Mouse (Mus musculus): ENCODE measurements at regions not wholly inside any gene's neighbourhood (a gene's known extent, or its start where the extent isn't known, plus 50 kb on each side); places are given as distances from the start of the nearest gene placed in this dataset.

DNA sequence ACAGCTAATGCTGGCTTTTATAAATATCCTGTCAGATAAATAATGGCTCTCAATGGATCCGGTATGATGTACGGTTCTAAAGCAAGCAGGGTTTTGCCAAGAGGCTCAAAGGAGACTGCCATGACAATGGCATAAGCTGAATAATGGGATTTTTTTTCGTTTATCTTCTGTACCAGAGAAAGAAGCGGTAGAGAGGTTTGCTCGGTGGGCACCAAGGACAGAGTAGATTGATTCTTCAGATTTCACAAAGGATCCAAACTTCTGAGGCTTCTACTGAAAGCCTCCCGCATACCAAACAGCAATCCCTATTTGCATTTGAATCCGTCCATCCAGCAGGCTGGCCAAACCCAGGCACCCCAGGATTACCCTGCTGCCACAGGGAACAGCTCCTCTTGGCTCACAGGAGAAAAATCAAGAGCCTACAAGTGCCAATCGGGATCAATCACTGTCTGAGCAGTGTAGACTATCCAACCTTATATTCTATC, 342.0 kb upstream of the Noct start:
- TF ChIP-seq CTCF (IDR thresholded peaks at IDR 0.05; ENCODE audit: borderline replicate concordance, extremely low read depth, insufficient read depth, insufficient read length) = no peak
- no peak for TF ChIP-seq POLR2A (IDR thresholded peaks at IDR 0.05; ENCODE audit: borderline replicate concordance, extremely low read depth, insufficient read depth, insufficient read length, poor library complexity, severe bottlenecking)

Data from brain, embryonic 14.5 days (tissue).